Mouse (Mus musculus) 3T3-L1 (cell line): Measurements from ENCODE around the gene S100a3.

Experiments
- DNase-seq: peaks from one replicate; pipeline ENCODE4 v3.0.0-alpha.2; 2015; ENCODE audit warnings: low read depth, low spot score

Gene S100a3

GRCm38 (mm10) chr3:90574691-90575090 is 14.3 kb downstream of the S100a3 start:
- DNase-seq = peak; percentile 81

- DNase-seq = peak; percentile 79
Measured at GRCm38 (mm10) chr3:90575320-90575719, 14.9 kb downstream of the S100a3 start.

- peak; percentile 43 for DNase-seq
Measured at GRCm38 (mm10) chr3:90576351-90577001, 16.1 kb downstream of the S100a3 start.

- no peak for DNase-seq
Measured at GRCm38 (mm10) chr3:90579433-90579832, 19.1 kb downstream of the S100a3 start.

GRCm38 (mm10) chr3:90581141-90581540 is 20.8 kb downstream of the S100a3 start:
- no peak for DNase-seq

- DNase-seq = no peak
Measured at GRCm38 (mm10) chr3:90582156-90582555, 21.8 kb downstream of the S100a3 start.

GRCm38 (mm10) chr3:90582556-90582955 is 22.2 kb downstream of the S100a3 start:
- no peak for DNase-seq

GRCm38 (mm10) chr3:90583893-90584292 is 23.5 kb downstream of the S100a3 start:
- peak; percentile 91 for DNase-seq

- peak; percentile 98 for DNase-seq
Measured at GRCm38 (mm10) chr3:90585595-90585994, 25.2 kb downstream of the S100a3 start.

GRCm38 (mm10) chr3:90586016-90586643 is 25.8 kb downstream of the S100a3 start:
- no peak for DNase-seq

GRCm38 (mm10) chr3:90586906-90587305 is 26.5 kb downstream of the S100a3 start:
- peak; percentile 99 for DNase-seq

- peak; percentile 98 for DNase-seq
Measured at GRCm38 (mm10) chr3:90587361-90588101, 27.2 kb downstream of the S100a3 start.

GRCm38 (mm10) chr3:90589390-90589789 is 29.0 kb downstream of the S100a3 start:
- DNase-seq = peak; percentile 89

- DNase-seq = no peak
Measured at GRCm38 (mm10) chr3:90589947-90590346, 29.6 kb downstream of the S100a3 start, which contains the start of gene S100a2. Gene S100a2, plus strand, starts transcription at chr3:90590247.

GRCm38 (mm10) chr3:90594466-90594865 is 34.1 kb downstream of the S100a3 start:
- no peak for DNase-seq

GRCm38 (mm10) chr3:90595556-90595955 is 35.2 kb downstream of the S100a3 start:
- DNase-seq = no peak

GRCm38 (mm10) chr3:90596810-90597209 is 36.4 kb downstream of the S100a3 start:
- no peak for DNase-seq

- peak; percentile 67 for DNase-seq
Measured at GRCm38 (mm10) chr3:90597736-90598135, 37.4 kb downstream of the S100a3 start.

GRCm38 (mm10) chr3:90598212-90598611 is 37.8 kb downstream of the S100a3 start:
- peak; percentile 51 for DNase-seq

GRCm38 (mm10) chr3:90599401-90599800 is 39.0 kb downstream of the S100a3 start:
- DNase-seq = no peak

- no peak for DNase-seq
Measured at GRCm38 (mm10) chr3:90600036-90600435, 39.7 kb downstream of the S100a3 start.

GRCm38 (mm10) chr3:90600458-90601195 is 40.2 kb downstream of the S100a3 start:
- DNase-seq = peak; percentile 97
